Mouse (Mus musculus) heart, postnatal 0 days (tissue): ENCODE results near the gene Dcun1d5.

Experiments
- CTCF ChIP-seq: IDR thresholded peaks from 2 replicates; pipeline ENCODE4 v1.5.1; 2016; ENCODE audit warnings: antibody characterized with exemption, control low read depth, low read depth
- EP300 ChIP-seq: IDR thresholded peaks from 2 replicates; pipeline ENCODE4 v1.6.1; 2016; ENCODE audit warnings: antibody characterized with exemption, low read depth

- TF ChIP-seq EP300 (no peak), CTCF (no peak)
Measured at GRCm38 (mm10) chr9:7176618-7177610, 7.4 kb upstream of the Dcun1d5 start.
